Mouse (Mus musculus) G1E (cell line): ENCODE results near the gene Cpd.

Experiments
- CTCF ChIP-seq: IDR thresholded peaks from 2 replicates; pipeline ENCODE4 v1.5.1; 2012; ENCODE audit warnings: low read depth, low read length, inconsistent platforms, mixed read lengths
- GATA1 ChIP-seq: IDR thresholded peaks from 2 replicates; pipeline ENCODE4 v1.6.1; 2012; ENCODE audit warnings: borderline replicate concordance, low read length, inconsistent platforms, mixed read lengths
- TAL1 ChIP-seq: conservative IDR thresholded peaks from 2 replicates; pipeline ENCODE4 v1.6.1; 2012; ENCODE audit warnings: low read depth, low read length, inconsistent platforms, mixed read lengths

GRCm38 (mm10) chr11:76763741-76764122 is 83.1 kb downstream of the Cpd start:
- no peak for TF ChIP-seq CTCF
- TF ChIP-seq GATA1, result no peak
- TF ChIP-seq TAL1, result no peak
